Mouse (Mus musculus) embryonic facial prominence, embryonic 11.5 days (tissue): ENCODE data around the gene Abhd2. TPM values are rescaled to one million over a fixed set of nuclear protein-coding genes. Genes with fewer than 3 reads are reported as not detected.
A peak's percentile ranks its signal among the peaks of the same experiment; 100 is the strongest.

Experiments used
- ATAC-seq: fragments of 200-750 bp; cut with Nextera tagmentation; replicated peaks from 2 replicates; pipeline ENCODE4 v1.8.0; 2017; ENCODE audit warnings: low read depth; ENCODE audit not compliant: insufficient number of reproducible peaks, low FRiP score, low TSS enrichment
- DNase-seq: peaks from one replicate; pipeline ENCODE4 v3.0.0-alpha.2; 2015; ENCODE audit warnings: low spot score
- H3K27ac ChIP-seq: fragments of 300-500 bp; sonication (generic); replicated peaks from 2 replicates; pipeline ENCODE4 v1.5.1; 2014; ENCODE audit warnings: mild to moderate bottlenecking, low read depth, low read length, control low read depth
- H3K27me3 ChIP-seq: fragments of 300-500 bp; sonication (generic); 2 replicates; pipeline ENCODE4 v1.6.1; 2014; ENCODE audit warnings: mild to moderate bottlenecking, low read length, moderate library complexity, mixed read lengths; ENCODE audit not compliant: control insufficient read depth, insufficient read depth
- H3K36me3 ChIP-seq: fragments of 300-500 bp; sonication (generic); replicated peaks from 2 replicates; pipeline ENCODE4 v1.6.1; 2014; ENCODE audit warnings: low read depth, mild to moderate bottlenecking, low read length, moderate library complexity, mixed read lengths; ENCODE audit not compliant: control insufficient read depth, insufficient read depth
- H3K4me1 ChIP-seq: fragments of 300-500 bp; sonication (generic); 2 replicates; pipeline ENCODE4 v1.6.1; 2014; ENCODE audit warnings: low read length, mixed read lengths; ENCODE audit not compliant: control insufficient read depth, insufficient read depth
- H3K4me2 ChIP-seq: fragments of 300-500 bp; sonication (generic); 2 replicates; pipeline ENCODE4 v1.6.1; 2014; ENCODE audit warnings: low read depth, mild to moderate bottlenecking, control low read depth, low read length, moderate library complexity
- H3K4me3 ChIP-seq: fragments of 300-500 bp; sonication (generic); 2 replicates; pipeline ENCODE4 v1.5.1; 2014; ENCODE audit warnings: low read depth, low read length, control low read depth
- H3K9ac ChIP-seq: fragments of 300-500 bp; sonication (generic); replicated peaks from 2 replicates; pipeline ENCODE4 v1.6.1; 2014; ENCODE audit warnings: mild to moderate bottlenecking, control low read depth, low read length
- H3K9me3 ChIP-seq: fragments of 300-500 bp; sonication (generic); replicated peaks from 2 replicates; pipeline ENCODE4 v1.6.1; 2016; ENCODE audit warnings: mild to moderate bottlenecking, low read length, inconsistent platforms, mixed read lengths; ENCODE audit not compliant: control insufficient read depth
- WGBS: fragments of 180-500 bp; shearing (Covaris S2); extraction: QIAGEN DNeasy Blood & Tissue Kit; methylation state at CpG from one replicate; pipeline ENCODE4 v1.1.7; 2014; 5-methylcytosine and 5-hydroxymethylcytosine counted together
- polyA plus RNA-seq: library from polyadenylated mRNA; unstranded; fragments of >200 nt; fragmentation: Nextera tagmentation; extraction: Ambion mirVana; gene quantifications from 2 replicates; pipeline ENCODE4 v1.2.1, GENCODE M21; 2014

Abhd2 gene
- polyA plus RNA-seq, 1 experiment from 2014 or later = 12.2 TPM

DNA sequence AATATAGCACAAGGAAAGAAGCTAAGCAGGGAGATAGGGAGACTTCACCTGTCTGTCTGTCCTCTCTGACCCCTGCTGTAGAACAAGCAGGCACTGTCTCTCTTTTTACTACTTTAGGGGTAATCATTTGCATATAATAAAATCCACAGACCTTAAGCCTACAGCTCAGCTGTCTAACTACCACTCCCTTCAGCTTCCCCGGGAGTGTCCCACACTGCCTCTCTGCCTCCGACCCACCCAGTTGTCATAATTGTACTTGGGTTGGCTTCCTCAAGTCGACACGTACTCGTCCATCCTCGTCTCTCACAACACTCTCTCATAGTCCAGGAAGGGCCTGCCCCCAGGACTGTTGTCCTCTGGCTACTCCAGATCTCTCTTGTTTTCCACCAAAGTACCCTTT is 29.1 kb downstream of the Abhd2 start:
- Histone ChIP-seq H3K4me1 (no peaks in the 10 kb centered on the region), H3K36me3 (no peaks in the 10 kb centered on the region), H3K4me3 (no peak overlapping the region), H3K27ac (no peak overlapping the region), H3K9ac (no peak overlapping the region), H3K4me2 (no peak overlapping the region), H3K9me3 (no peaks in the 10 kb centered on the region), H3K27me3 (no peaks in the 10 kb centered on the region)
- DNase-seq (no peak), ATAC-seq (no peak)
- 90% methylated on average over 6 of the region's 6 CpGs for WGBS

DNA sequence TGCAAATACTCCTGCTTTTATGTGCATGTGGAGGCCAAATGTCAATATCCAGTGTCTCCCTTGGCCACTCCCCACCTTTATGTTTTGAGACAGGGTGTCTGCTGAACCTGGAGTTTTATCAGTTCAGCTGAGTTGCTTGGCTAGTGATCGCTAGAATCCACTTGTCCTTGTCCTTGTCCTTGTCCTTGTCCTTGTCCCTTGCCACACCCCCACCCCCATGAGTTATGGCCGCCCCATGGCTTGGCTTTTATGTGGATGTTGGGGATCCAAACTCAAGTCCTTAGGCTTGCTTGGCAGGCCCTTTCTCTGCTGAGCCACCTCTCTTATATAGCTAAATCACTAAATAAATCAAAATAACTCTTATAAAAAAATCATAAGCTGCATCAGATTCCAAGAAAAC is 29.6 kb downstream of the Abhd2 start:
- WGBS = 85% methylated on average over 2 of the region's 2 CpGs
- no peaks in the 10 kb centered on the region for H3K9me3 ChIP-seq
- ATAC-seq = no peak
- no peaks in the 10 kb centered on the region for H3K27me3 ChIP-seq
- no peak for DNase-seq
- H3K27ac ChIP-seq = no peak overlapping the region
- no peak overlapping the region for H3K4me3 ChIP-seq
- no peaks in the 10 kb centered on the region for H3K4me1 ChIP-seq
- H3K36me3 ChIP-seq = no peaks in the 10 kb centered on the region
- H3K9ac ChIP-seq = no peak overlapping the region
- no peak overlapping the region for H3K4me2 ChIP-seq

DNA sequence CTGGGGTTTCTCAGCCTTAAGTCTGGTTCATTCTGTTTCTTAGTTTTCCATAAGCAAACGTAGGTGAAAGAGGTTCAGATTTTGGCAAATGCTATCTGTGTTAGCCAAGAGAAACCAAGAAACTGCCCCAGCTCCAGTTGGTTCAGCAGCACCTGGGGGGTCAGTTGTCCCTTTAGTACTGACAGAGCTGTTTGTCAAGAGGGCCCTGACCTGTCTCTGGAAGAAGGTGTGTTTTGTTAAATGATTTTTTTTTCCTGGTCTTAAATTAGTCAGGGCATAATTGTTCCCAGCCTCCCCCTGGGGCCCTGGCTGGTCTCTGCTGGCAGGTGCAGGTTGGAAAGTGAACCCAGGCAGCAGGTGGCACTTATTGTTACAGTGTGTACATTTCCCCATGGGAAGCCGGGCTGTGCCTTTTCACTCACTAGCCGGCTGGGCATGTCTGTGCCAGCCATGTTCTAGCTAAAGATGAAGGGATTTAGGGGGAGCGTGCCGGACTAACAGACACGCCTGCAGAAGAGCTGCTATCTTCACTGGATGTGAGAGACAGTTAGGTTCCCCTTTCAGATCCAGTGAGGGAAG is 30.3 kb downstream of the Abhd2 start:
- Histone ChIP-seq H3K9me3 (no peaks in the 10 kb centered on the region), H3K36me3 (no peaks in the 10 kb centered on the region), H3K27me3 (no peaks in the 10 kb centered on the region), H3K4me2 (no peak overlapping the region), H3K27ac (no peak overlapping the region), H3K4me1 (no peaks in the 10 kb centered on the region), H3K9ac (no peak overlapping the region), H3K4me3 (no peak overlapping the region)
- no peak for ATAC-seq
- 81% methylated on average over 6 of the region's 6 CpGs for WGBS
- DNase-seq = no peak

DNA sequence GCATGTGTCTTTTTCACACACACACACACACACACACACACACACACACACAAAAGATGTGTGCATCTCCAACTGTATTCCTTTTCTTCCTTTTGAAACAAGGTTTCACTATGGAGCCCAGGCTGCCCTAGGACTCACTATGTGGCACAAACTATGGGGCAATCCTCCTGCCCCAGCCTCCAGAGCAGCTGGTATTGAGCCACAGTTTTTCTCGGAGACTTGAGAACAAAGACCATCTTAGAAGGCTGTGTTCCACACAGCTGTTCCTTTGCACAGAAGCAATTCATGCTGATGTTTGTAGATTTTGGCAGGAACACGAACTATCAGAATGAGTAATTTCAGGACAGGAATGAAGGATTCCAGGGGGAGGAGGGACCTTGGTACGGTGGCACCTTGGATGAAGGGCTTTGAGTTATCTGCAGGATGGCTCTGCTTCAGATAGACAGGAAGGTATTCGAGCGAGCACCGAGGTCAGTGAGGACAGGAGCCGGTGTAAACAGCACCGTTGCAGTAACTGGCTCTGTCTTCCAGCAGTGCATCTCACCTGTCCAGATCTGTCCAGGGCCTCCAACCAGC is 35.5 kb downstream of the Abhd2 start:
- no peak overlapping the region for H3K9ac ChIP-seq
- H3K4me2 ChIP-seq = no peak overlapping the region
- H3K27ac ChIP-seq = no peak overlapping the region
- no peaks in the 10 kb centered on the region for H3K27me3 ChIP-seq
- H3K4me1 ChIP-seq = peaks cover 2% of the 10 kb centered on the region; the same call in 1 of the 2 replicates
- no peaks in the 10 kb centered on the region for H3K9me3 ChIP-seq
- H3K4me3 ChIP-seq = no peak overlapping the region
- ATAC-seq (no peak), DNase-seq (no peak)
- 78% methylated on average over 8 of the region's 8 CpGs for WGBS
- H3K36me3 ChIP-seq = no peaks in the 10 kb centered on the region

DNA sequence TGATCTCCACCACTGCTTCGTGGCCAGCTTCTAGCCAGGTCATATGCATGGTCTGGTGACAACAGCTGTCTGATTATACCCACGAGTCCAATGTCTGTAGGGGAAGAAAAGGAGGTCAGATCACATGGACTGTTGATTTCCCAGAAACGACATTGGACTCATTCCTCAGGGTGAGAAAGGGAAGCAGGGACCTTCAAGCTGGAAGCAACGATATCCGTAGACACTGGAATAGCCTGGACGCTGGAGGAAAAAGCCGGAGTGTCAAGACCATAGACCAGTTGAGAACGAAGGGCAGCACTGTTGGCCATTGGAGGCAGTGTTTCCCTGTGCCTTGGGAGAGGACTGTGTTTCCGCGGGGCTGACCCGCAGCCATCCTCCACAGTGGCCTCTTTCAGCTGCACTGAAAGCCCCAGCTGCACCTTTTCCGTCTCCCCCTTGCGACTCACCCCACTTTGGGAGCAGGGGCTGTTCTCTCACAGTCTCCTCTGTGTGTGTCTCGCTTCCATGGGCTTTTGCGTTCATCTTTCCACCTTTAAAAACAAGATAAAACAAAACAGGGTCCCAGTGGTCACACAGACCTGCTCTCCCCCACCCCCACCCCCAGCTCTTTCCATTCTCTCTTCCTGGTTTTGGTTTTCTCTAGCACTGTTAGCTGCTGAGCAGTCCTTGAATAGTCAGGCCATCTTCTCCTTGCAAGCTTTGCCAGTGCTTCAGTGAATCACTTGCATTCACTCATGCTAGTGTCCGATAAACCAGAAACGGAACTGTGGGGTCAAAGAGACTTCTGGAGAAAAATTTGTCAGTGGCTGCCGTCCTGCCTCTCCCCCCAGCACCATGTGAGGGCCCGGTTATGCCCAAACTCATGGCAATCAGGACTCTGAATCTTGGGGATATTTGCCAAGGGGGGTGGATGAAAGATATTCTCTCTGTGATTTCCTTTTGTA is 36.5 kb downstream of the Abhd2 start:
- H3K27ac ChIP-seq = no peak overlapping the region
- ATAC-seq (no peak), DNase-seq (no peak)
- no peak overlapping the region for H3K4me3 ChIP-seq
- H3K9ac ChIP-seq = no peak overlapping the region
- H3K27me3 ChIP-seq = no peaks in the 10 kb centered on the region
- no peaks in the 10 kb centered on the region for H3K36me3 ChIP-seq
- H3K4me1 ChIP-seq = peaks cover 8% of the 10 kb centered on the region
- no peak overlapping the region for H3K4me2 ChIP-seq
- no peaks in the 10 kb centered on the region for H3K9me3 ChIP-seq
- 51% methylated on average over 19 of the region's 19 CpGs for WGBS

DNA sequence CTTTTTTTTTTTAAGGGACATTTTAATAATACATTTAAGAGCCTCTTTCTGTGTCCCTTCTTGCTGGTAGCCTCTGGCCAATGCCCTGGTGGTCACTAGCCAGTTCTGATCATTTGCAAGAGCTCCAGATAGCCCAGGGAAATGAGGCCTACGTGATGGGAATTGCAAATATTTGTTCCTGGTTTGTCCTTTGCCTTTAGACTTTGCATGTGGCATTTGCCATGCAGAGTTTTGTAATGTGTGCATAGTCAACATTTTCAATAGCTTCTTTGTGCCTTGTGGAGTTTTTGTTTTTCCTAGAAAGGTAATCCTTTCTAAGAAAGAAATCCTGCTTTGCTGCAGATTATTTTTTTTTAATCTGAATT is 37.2 kb downstream of the Abhd2 start:
- no peaks in the 10 kb centered on the region for H3K36me3 ChIP-seq
- H3K27me3 ChIP-seq = no peaks in the 10 kb centered on the region
- no peak overlapping the region for H3K27ac ChIP-seq
- ATAC-seq = no peak
- WGBS = 33% methylated on average over 1 of the region's 1 CpGs
- no peak overlapping the region for H3K9ac ChIP-seq
- no peak overlapping the region for H3K4me2 ChIP-seq
- no peak overlapping the region for H3K4me3 ChIP-seq
- no peak for DNase-seq
- H3K9me3 ChIP-seq = no peaks in the 10 kb centered on the region
- peaks cover 8% of the 10 kb centered on the region for H3K4me1 ChIP-seq

DNA sequence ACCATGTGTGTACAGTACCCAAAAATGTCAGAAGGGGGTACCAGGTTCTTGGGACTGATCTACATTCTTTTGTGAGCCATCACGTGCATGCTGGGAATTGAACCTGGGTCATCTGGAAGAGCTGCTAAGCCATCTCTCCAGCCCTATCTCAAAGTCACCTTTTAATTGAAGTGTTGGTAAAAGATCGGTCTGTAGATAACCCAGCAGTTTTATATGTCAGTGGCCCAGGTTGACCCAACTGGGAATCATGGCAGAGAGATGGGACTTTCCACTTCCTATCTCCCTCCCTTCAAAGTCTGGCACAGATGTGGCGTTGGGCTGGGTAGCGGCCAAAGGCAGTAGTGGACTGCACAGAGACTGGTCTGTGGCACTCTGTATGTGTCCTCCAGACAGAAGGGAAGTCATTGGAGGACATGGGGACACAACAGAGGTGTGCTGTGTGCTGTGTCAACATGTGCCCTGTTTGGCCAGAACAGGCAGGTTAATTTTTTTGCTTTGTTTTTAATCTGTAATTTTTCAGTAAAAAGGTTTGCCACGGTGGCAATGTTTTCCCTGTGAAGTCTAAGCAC is 38.5 kb downstream of the Abhd2 start:
- no peaks in the 10 kb centered on the region for H3K36me3 ChIP-seq
- H3K9ac ChIP-seq = no peak overlapping the region
- H3K4me2 ChIP-seq = no peak overlapping the region
- H3K27ac ChIP-seq = no peak overlapping the region
- WGBS = 92% methylated on average over 5 of the region's 5 CpGs
- H3K9me3 ChIP-seq = no peaks in the 10 kb centered on the region
- DNase-seq = no peak
- no peaks in the 10 kb centered on the region for H3K27me3 ChIP-seq
- peaks cover 15% of the 10 kb centered on the region for H3K4me1 ChIP-seq
- ATAC-seq = no peak
- no peak overlapping the region for H3K4me3 ChIP-seq

DNA sequence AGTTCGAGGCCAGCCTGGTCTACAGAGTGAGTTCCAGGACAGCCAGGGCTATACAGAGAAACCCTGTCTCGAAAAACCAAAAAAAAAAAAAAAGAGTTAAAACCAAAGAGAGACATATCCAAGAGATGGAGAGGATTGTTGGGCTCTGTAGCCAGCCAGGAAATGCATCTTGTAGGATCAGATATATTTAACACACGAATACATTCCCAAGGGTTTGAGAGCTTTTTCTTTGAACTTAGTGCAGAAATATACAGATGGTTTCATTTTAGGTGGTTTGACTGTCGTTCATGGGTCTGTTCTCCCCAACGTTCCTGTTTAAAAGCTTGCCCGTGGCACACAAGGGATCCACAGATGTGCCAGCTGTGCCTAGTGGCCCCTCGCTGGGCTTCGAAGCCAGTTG is 39.2 kb downstream of the Abhd2 start:
- Histone ChIP-seq H3K4me1 (peaks cover 15% of the 10 kb centered on the region), H3K9ac (no peak overlapping the region), H3K36me3 (no peaks in the 10 kb centered on the region), H3K9me3 (no peaks in the 10 kb centered on the region), H3K27ac (peak overlapping the region; percentile 48; the same call in 1 of the 2 replicates), H3K4me3 (no peak overlapping the region), H3K4me2 (no peak overlapping the region), H3K27me3 (no peaks in the 10 kb centered on the region)
- WGBS = 47% methylated on average over 7 of the region's 8 CpGs
- peak; percentile 40 for DNase-seq
- ATAC-seq = no peak
